Mouse (Mus musculus) embryonic facial prominence, embryonic 14.5 days (tissue): ENCODE results near the gene Flad1. TPM values are rescaled to one million over a fixed set of nuclear protein-coding genes. Genes with fewer than 3 reads are reported as not detected.
A peak's percentile ranks its signal among the peaks of the same experiment; 100 is the strongest.

ENCODE experiments used
- ATAC-seq: fragments of 200-750 bp; cut with Nextera tagmentation; 2 replicates; pipeline ENCODE4 v1.8.0; 2017; ENCODE audit warnings: low read depth, moderate number of reproducible peaks, moderate TSS enrichment
- DNase-seq: peaks from one replicate; pipeline ENCODE4 v3.0.0-alpha.2; 2015; ENCODE audit warnings: low spot score
- H3K27ac ChIP-seq: fragments of 300-500 bp; sonication (generic); replicated peaks from 2 replicates; pipeline ENCODE4 v1.5.1; 2014; ENCODE audit warnings: low read depth, mild to moderate bottlenecking, low read length, moderate library complexity
- H3K27me3 ChIP-seq: fragments of 300-500 bp; sonication (generic); replicated peaks from 2 replicates; pipeline ENCODE4 v1.6.1; 2014; ENCODE audit warnings: low read length; ENCODE audit not compliant: control insufficient read depth, insufficient read depth
- H3K36me3 ChIP-seq: fragments of 300-500 bp; sonication (generic); 2 replicates; pipeline ENCODE4 v1.6.1; 2014; ENCODE audit warnings: low read length, mixed read lengths; ENCODE audit not compliant: control insufficient read depth, insufficient read depth
- H3K4me1 ChIP-seq: fragments of 300-500 bp; sonication (generic); 2 replicates; pipeline ENCODE4 v1.6.1; 2014; ENCODE audit warnings: antibody characterized with exemption, low read length; ENCODE audit not compliant: control insufficient read depth, insufficient read depth
- H3K4me2 ChIP-seq: fragments of 300-500 bp; sonication (generic); 2 replicates; pipeline ENCODE4 v1.6.1; 2014; ENCODE audit warnings: low read depth, mild to moderate bottlenecking, low read length, moderate library complexity, mixed read lengths
- H3K4me3 ChIP-seq: fragments of 300-500 bp; sonication (generic); 2 replicates; pipeline ENCODE4 v1.5.1; 2014; ENCODE audit warnings: low read depth, mild to moderate bottlenecking, low read length
- H3K9ac ChIP-seq: fragments of 300-500 bp; sonication (generic); 2 replicates; pipeline ENCODE4 v1.6.1; 2014; ENCODE audit warnings: low read depth, mild to moderate bottlenecking, low read length, moderate library complexity, mixed read lengths
- H3K9me3 ChIP-seq: fragments of 300-500 bp; sonication (generic); 2 replicates; pipeline ENCODE4 v1.6.1; 2016; ENCODE audit warnings: low read length; ENCODE audit not compliant: control insufficient read depth
- WGBS: fragments of 180-500 bp; shearing (Covaris S2); extraction: QIAGEN DNeasy Blood & Tissue Kit; methylation state at CpG from one replicate; pipeline ENCODE4 v1.1.7; 2014; 5-methylcytosine and 5-hydroxymethylcytosine counted together
- polyA plus RNA-seq: library from polyadenylated mRNA; unstranded; fragments of >200 nt; fragmentation: Nextera tagmentation; extraction: Ambion mirVana; gene quantifications from 2 replicates; pipeline ENCODE4 v1.2.1, GENCODE M21; 2014

Gene Flad1
- polyA plus RNA-seq, 1 experiment from 2014 or later: 24.8 TPM

GRCm38 (mm10) chr3:89449541-89449940 is 37.9 kb upstream of the Flad1 start:
- no peak overlapping the region for H3K9ac ChIP-seq
- H3K9me3 ChIP-seq: no peaks in the 10 kb centered on the region
- ATAC-seq: peak; percentile 77
- no peaks in the 10 kb centered on the region for H3K27me3 ChIP-seq
- WGBS: 50% methylated on average over 7 of the region's 7 CpGs
- H3K4me1 ChIP-seq: no peaks in the 10 kb centered on the region
- DNase-seq: peak; percentile 52
- H3K27ac ChIP-seq: no peak overlapping the region
- peaks cover 17% of the 10 kb centered on the region for H3K36me3 ChIP-seq
- no peak overlapping the region for H3K4me3 ChIP-seq
- H3K4me2 ChIP-seq: no peak overlapping the region

- ATAC-seq (peak; percentile 12), DNase-seq (peak; percentile 55)
- no peaks in the 10 kb centered on the region for H3K4me1 ChIP-seq
- H3K4me3 ChIP-seq: no peak overlapping the region
- no peak overlapping the region for H3K27ac ChIP-seq
- 65% methylated on average over 13 of the region's 13 CpGs for WGBS
- no peak overlapping the region for H3K9ac ChIP-seq
- no peak overlapping the region for H3K4me2 ChIP-seq
- H3K36me3 ChIP-seq: peaks cover 20% of the 10 kb centered on the region
- no peaks in the 10 kb centered on the region for H3K27me3 ChIP-seq
- H3K9me3 ChIP-seq: no peaks in the 10 kb centered on the region
Measured at GRCm38 (mm10) chr3:89448720-89449537, 37.3 kb upstream of the Flad1 start.

- Histone ChIP-seq H3K36me3 (0 out of 2 replicates have a peak, but pooled peaks cover 10% of the 10 kb centered on the region), H3K4me3 (no peak overlapping the region), H3K27me3 (no peaks in the 10 kb centered on the region), H3K9ac (no peak overlapping the region), H3K9me3 (no peaks in the 10 kb centered on the region), H3K4me2 (no peak overlapping the region), H3K27ac (no peak overlapping the region), H3K4me1 (peaks cover 5% of the 10 kb centered on the region; the same call in 1 of the 2 replicates)
- ATAC-seq (no peak), DNase-seq (no peak)
- 89% methylated on average over 2 of the region's 2 CpGs for WGBS
Measured at GRCm38 (mm10) chr3:89440691-89441090, 29.0 kb upstream of the Flad1 start.

- peak overlapping the region; percentile 50 for H3K4me3 ChIP-seq
- H3K27me3 ChIP-seq: no peaks in the 10 kb centered on the region
- peaks cover 8% of the 10 kb centered on the region; the same call in 1 of the 2 replicates for H3K4me1 ChIP-seq
- H3K9ac ChIP-seq: peak overlapping the region; percentile 64
- H3K9me3 ChIP-seq: no peaks in the 10 kb centered on the region
- H3K4me2 ChIP-seq: peak overlapping the region; percentile 72
- WGBS: 40% methylated on average over 5 of the region's 5 CpGs
- peaks cover 29% of the 10 kb centered on the region for H3K36me3 ChIP-seq
- H3K27ac ChIP-seq: peak overlapping the region; percentile 72; the same call in 1 of the 2 replicates
- DNase-seq (peak; percentile 20), ATAC-seq (peak; percentile 19; the same call in 1 of the 2 replicates)
Measured at GRCm38 (mm10) chr3:89437269-89437668, 25.6 kb upstream of the Flad1 start.

GRCm38 (mm10) chr3:89436176-89437113 is 24.8 kb upstream of the Flad1 start, which contains the start of gene Pbxip1:
Pbxip1 (plus strand) TSS chr3:89436706.
- H3K4me2 ChIP-seq: peak within 1 kb of the TSS; percentile 72
- H3K4me3 ChIP-seq: peak within 1 kb of the TSS; percentile 50
- H3K4me1 ChIP-seq: peaks cover 13% of the 10 kb centered on the region
- peak within 1 kb of the TSS; percentile 64 for H3K9ac ChIP-seq
- no peaks in the 10 kb centered on the region for H3K27me3 ChIP-seq
- DNase-seq: peak; percentile 92
- peak within 1 kb of the TSS; percentile 72 for H3K27ac ChIP-seq
- WGBS: 7% methylated on average over 16 of the region's 16 CpGs
- H3K36me3 ChIP-seq: peaks cover 34% of the 10 kb centered on the region
- peak; percentile 84 for ATAC-seq
- H3K9me3 ChIP-seq: no peaks in the 10 kb centered on the region

GRCm38 (mm10) chr3:89435041-89435440 is 23.4 kb upstream of the Flad1 start:
- no peak overlapping the region for H3K4me2 ChIP-seq
- 54% methylated on average over 7 of the region's 7 CpGs for WGBS
- ATAC-seq: no peak
- peaks cover 18% of the 10 kb centered on the region for H3K4me1 ChIP-seq
- H3K27me3 ChIP-seq: no peaks in the 10 kb centered on the region
- DNase-seq: no peak
- no peak overlapping the region for H3K9ac ChIP-seq
- H3K27ac ChIP-seq: no peak overlapping the region
- H3K9me3 ChIP-seq: no peaks in the 10 kb centered on the region
- H3K4me3 ChIP-seq: no peak overlapping the region
- H3K36me3 ChIP-seq: peaks cover 34% of the 10 kb centered on the region

GRCm38 (mm10) chr3:89434532-89434931 is 22.9 kb upstream of the Flad1 start:
- H3K36me3 ChIP-seq: peaks cover 34% of the 10 kb centered on the region
- H3K9me3 ChIP-seq: no peaks in the 10 kb centered on the region
- no peak overlapping the region for H3K27ac ChIP-seq
- H3K4me1 ChIP-seq: peaks cover 18% of the 10 kb centered on the region
- DNase-seq (no peak), ATAC-seq (no peak)
- no peak overlapping the region for H3K4me2 ChIP-seq
- no peak overlapping the region for H3K9ac ChIP-seq
- H3K27me3 ChIP-seq: no peaks in the 10 kb centered on the region
- WGBS: 83% methylated on average over 11 of the region's 11 CpGs
- no peak overlapping the region for H3K4me3 ChIP-seq

GRCm38 (mm10) chr3:89432606-89433005 is 20.9 kb upstream of the Flad1 start:
- Histone ChIP-seq H3K27ac (no peak overlapping the region), H3K9ac (no peak overlapping the region), H3K4me3 (no peak overlapping the region), H3K9me3 (no peaks in the 10 kb centered on the region), H3K36me3 (peaks cover 40% of the 10 kb centered on the region), H3K4me1 (peaks cover 18% of the 10 kb centered on the region), H3K4me2 (no peak overlapping the region), H3K27me3 (no peaks in the 10 kb centered on the region)
- ATAC-seq: no peak
- WGBS: 90% methylated on average over 6 of the region's 8 CpGs
- no peak for DNase-seq
